Mouse (Mus musculus) myocyte (in vitro differentiated cells): ENCODE measurements at regions not wholly inside any gene's neighbourhood (a gene's known extent, or its start where the extent isn't known, plus 50 kb on each side); places are given as distances from the start of the nearest gene placed in this dataset.

Experiments
- H3K27me3 ChIP-seq: one replicate; pipeline ENCODE4 v1.6.1; 2011; ENCODE audit not compliant: control insufficient read depth, insufficient read depth, insufficient read length
- H3K36me3 ChIP-seq: one replicate; pipeline ENCODE4 v1.6.1; 2011; ENCODE audit not compliant: control insufficient read depth, insufficient read depth
- H3K4me2 ChIP-seq: one replicate; pipeline ENCODE4 v1.6.1; 2011; ENCODE audit warnings: low read depth, control low read depth
- H3K4me3 ChIP-seq: one replicate; pipeline ENCODE4 v1.5.1; 2011; ENCODE audit warnings: mild to moderate bottlenecking, control low read depth, moderate library complexity
- H3K79me2 ChIP-seq: one replicate; pipeline ENCODE4 v1.6.1; 2011; ENCODE audit not compliant: control insufficient read depth, insufficient read depth
- H3ac ChIP-seq: one replicate; pipeline ENCODE4 v1.6.1; 2011; ENCODE audit not compliant: control insufficient read depth, insufficient read length
- CEBPB ChIP-seq: IDR thresholded peaks from 2 replicates; pipeline ENCODE4 v1.6.1; 2011; ENCODE audit warnings: mild to moderate bottlenecking, moderate library complexity; ENCODE audit not compliant: poor library complexity, insufficient read depth, severe bottlenecking
- E2F4 ChIP-seq: IDR thresholded peaks from one replicate; pipeline ENCODE4 v1.6.1; 2011; ENCODE audit warnings: mild to moderate bottlenecking, control low read depth, moderate library complexity; ENCODE audit not compliant: insufficient read depth
- MAX ChIP-seq: IDR thresholded peaks from one replicate; pipeline ENCODE4 v1.6.1; 2011; ENCODE audit warnings: low read depth, mild to moderate bottlenecking, control low read depth
- MYOD1 ChIP-seq, 3 experiments: IDR thresholded peaks; one replicate each; pipeline ENCODE4 v1.6.1; 2011; ENCODE audit warnings: control low read depth in 2 of 3, low read depth in 2 of 3, mild to moderate bottlenecking in 2 of 3, moderate library complexity in 1 of 3; ENCODE audit not compliant: insufficient read length in 2 of 3, control insufficient read depth in 1 of 3
- MYOG ChIP-seq, 3 experiments: IDR thresholded peaks; one replicate each; pipeline ENCODE4 v1.6.1; 2011; ENCODE audit warnings: control low read depth in 2 of 3, low read depth in 2 of 3, mild to moderate bottlenecking in 2 of 3; ENCODE audit not compliant: insufficient read length in 2 of 3, control insufficient read depth in 1 of 3, insufficient read depth in 1 of 3
- POLR2A ChIP-seq: IDR thresholded peaks from one replicate; pipeline ENCODE4 v1.6.1; 2011; ENCODE audit warnings: low read depth, mild to moderate bottlenecking, control low read depth, moderate library complexity; ENCODE audit not compliant: insufficient read length
- POLR2AphosphoS2 ChIP-seq: IDR thresholded peaks from one replicate; pipeline ENCODE4 v1.6.1; 2011; ENCODE audit warnings: low read depth, control low read depth; ENCODE audit not compliant: insufficient read length
- REST ChIP-seq: IDR thresholded peaks from one replicate; pipeline ENCODE4 v1.6.1; 2011; ENCODE audit warnings: mild to moderate bottlenecking, control low read depth, moderate library complexity; ENCODE audit not compliant: insufficient read depth, insufficient read length
- SRF ChIP-seq: IDR thresholded peaks from one replicate; pipeline ENCODE4 v1.6.1; 2011; ENCODE audit warnings: low read depth; ENCODE audit not compliant: control insufficient read depth, insufficient read length
- TCF12 ChIP-seq: IDR thresholded peaks from one replicate; pipeline ENCODE4 v1.6.1; 2011; ENCODE audit warnings: mild to moderate bottlenecking, control low read depth; ENCODE audit not compliant: poor library complexity, insufficient read depth, severe bottlenecking
- TCF3 ChIP-seq: IDR thresholded peaks from one replicate; pipeline ENCODE4 v1.6.1; 2011; ENCODE audit warnings: low read depth, control low read depth; ENCODE audit not compliant: insufficient read length
- USF1 ChIP-seq: IDR thresholded peaks from one replicate; pipeline ENCODE4 v1.6.1; 2011; ENCODE audit warnings: low read depth, mild to moderate bottlenecking, control low read depth, moderate library complexity

DNA sequence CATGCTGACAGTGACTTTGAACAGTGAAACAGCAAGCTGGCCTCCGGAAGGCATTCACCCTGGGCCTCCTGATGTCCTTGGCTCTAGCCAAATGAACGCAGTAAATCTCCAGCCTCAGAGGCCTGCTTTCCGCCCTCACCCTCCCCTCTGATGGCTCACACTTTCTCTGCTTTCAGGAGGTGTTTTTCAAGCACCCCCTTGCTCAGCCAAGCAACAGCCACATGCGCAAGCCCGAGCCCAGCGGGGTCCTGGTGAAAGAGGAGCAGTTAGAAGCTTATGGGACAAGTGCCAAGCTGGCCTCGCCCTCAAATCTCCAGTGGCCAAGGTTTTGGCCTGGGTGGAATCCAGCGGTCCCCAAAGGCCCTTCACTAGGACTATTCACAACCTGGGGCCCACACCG, 109.6 kb upstream of the Zbtb40 start:
- no peaks in the 10 kb centered on the region for H3K36me3 ChIP-seq
- H3K4me2 ChIP-seq: no peak overlapping the region
- no peak for TF ChIP-seq CEBPB
- H3K79me2 ChIP-seq: no peaks in the 10 kb centered on the region
- H3K27me3 ChIP-seq: peaks cover 41% of the 10 kb centered on the region
- H3K4me3 ChIP-seq: no peak overlapping the region
- no peak overlapping the region for H3ac ChIP-seq

- H3K4me3 ChIP-seq: no peak overlapping the region
- peaks cover 36% of the 10 kb centered on the region for H3K27me3 ChIP-seq
- H3K79me2 ChIP-seq: no peaks in the 10 kb centered on the region
- H3K36me3 ChIP-seq: no peaks in the 10 kb centered on the region
- no peak overlapping the region for H3ac ChIP-seq
- no peak for TF ChIP-seq MYOG (IDR thresholded peaks at IDR 0.05; ENCODE audit: control insufficient read depth in 1 of 3, insufficient read depth in 1 of 3, insufficient read length in 2 of 3, low read depth in 2 of 3)
- TF ChIP-seq MAX: no peak
- TF ChIP-seq REST: no peak
- TF ChIP-seq USF1: no peak
- TF ChIP-seq MYOD1 (IDR thresholded peaks at IDR 0.05; ENCODE audit: control insufficient read depth in 1 of 3, insufficient read length in 2 of 3, low read depth in 2 of 3): no peak
- no peak for TF ChIP-seq TCF12
- TF ChIP-seq TCF3: no peak
- no peak for TF ChIP-seq POLR2A
- TF ChIP-seq CEBPB: no peak
- TF ChIP-seq SRF: no peak
- no peak for TF ChIP-seq POLR2AphosphoS2
- no peak overlapping the region for H3K4me2 ChIP-seq
Observed at GRCm38 (mm10) chr4:137156441-137157105, 108.0 kb upstream of the Zbtb40 start.

- Histone ChIP-seq H3ac (no peak overlapping the region), H3K36me3 (no peaks in the 10 kb centered on the region), H3K79me2 (no peaks in the 10 kb centered on the region), H3K4me3 (no peak overlapping the region), H3K27me3 (peaks cover under 1% of the 10 kb centered on the region), H3K4me2 (no peak overlapping the region)
- no peak for TF ChIP-seq POLR2AphosphoS2
- no peak for TF ChIP-seq SRF
- TF ChIP-seq CEBPB: no peak
- no peak for TF ChIP-seq MYOD1 (IDR thresholded peaks at IDR 0.05; ENCODE audit: control insufficient read depth in 1 of 3, insufficient read length in 2 of 3, low read depth in 2 of 3)
Observed at GRCm38 (mm10) chr4:137148756-137149155, 100.2 kb upstream of the Zbtb40 start.

- Histone ChIP-seq H3K27me3 (no peaks in the 10 kb centered on the region), H3K36me3 (no peaks in the 10 kb centered on the region), H3K4me3 (no peak overlapping the region), H3ac (no peak overlapping the region), H3K79me2 (no peaks in the 10 kb centered on the region), H3K4me2 (no peak overlapping the region)
- TF ChIP-seq E2F4 (no peak), REST (no peak), TCF12 (no peak), SRF (no peak), POLR2A (no peak), TCF3 (no peak), CEBPB (no peak)
Observed at GRCm38 (mm10) chr4:137147795-137148194, 99.2 kb upstream of the Zbtb40 start.

GRCm38 (mm10) chr4:137146326-137146725, 97.7 kb upstream of the Zbtb40 start:
- Histone ChIP-seq H3K4me3 (no peak overlapping the region), H3K79me2 (no peaks in the 10 kb centered on the region), H3K36me3 (no peaks in the 10 kb centered on the region), H3K27me3 (peaks cover 4% of the 10 kb centered on the region), H3ac (no peak overlapping the region), H3K4me2 (no peak overlapping the region)
- TF ChIP-seq MYOD1 (IDR thresholded peaks at IDR 0.05; ENCODE audit: control insufficient read depth in 1 of 3, insufficient read length in 2 of 3, low read depth in 2 of 3) (no peak), E2F4 (no peak), POLR2A (no peak), SRF (no peak), TCF3 (no peak), TCF12 (no peak), MAX (no peak), REST (no peak), USF1 (no peak), POLR2AphosphoS2 (no peak), MYOG (IDR thresholded peaks at IDR 0.05; ENCODE audit: control insufficient read depth in 1 of 3, insufficient read depth in 1 of 3, insufficient read length in 2 of 3, low read depth in 2 of 3) (no peak), CEBPB (no peak)

DNA sequence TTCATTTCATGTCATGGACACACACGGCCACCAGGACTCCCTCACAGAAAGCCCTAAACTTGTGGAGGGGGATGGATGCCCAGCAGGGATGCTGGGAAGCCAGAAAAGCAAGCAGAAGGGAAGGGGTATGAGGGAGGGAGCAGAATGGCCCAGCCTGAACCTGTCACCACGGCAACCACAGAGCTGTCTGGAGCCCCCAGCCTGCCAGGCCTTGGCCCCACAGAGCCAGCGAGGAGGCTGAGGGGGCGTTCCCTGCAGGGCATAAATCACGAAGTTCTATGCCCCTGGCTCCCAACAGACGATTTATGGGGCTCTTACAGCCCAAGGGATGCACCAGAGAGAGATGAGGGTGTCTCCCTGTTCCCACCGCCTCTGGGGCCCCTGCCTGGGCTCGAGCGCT, 93.7 kb upstream of the Zbtb40 start:
- peaks cover 4% of the 10 kb centered on the region for H3K27me3 ChIP-seq
- no peaks in the 10 kb centered on the region for H3K36me3 ChIP-seq
- no peak overlapping the region for H3K4me2 ChIP-seq
- no peak overlapping the region for H3K4me3 ChIP-seq
- H3ac ChIP-seq: no peak overlapping the region
- no peak for TF ChIP-seq CEBPB
- TF ChIP-seq MYOG (IDR thresholded peaks at IDR 0.05; ENCODE audit: control insufficient read depth in 1 of 3, insufficient read depth in 1 of 3, insufficient read length in 2 of 3, low read depth in 2 of 3): no peak
- H3K79me2 ChIP-seq: no peaks in the 10 kb centered on the region
